Mouse (Mus musculus) CH12.LX (cell line): ENCODE measurements around the gene Arhgef33. TPM values are rescaled to one million over a fixed set of nuclear protein-coding genes. Genes with fewer than 3 reads are reported as not detected.

Source experiments
- DNase-seq: peaks from one replicate; pipeline ENCODE4 v3.0.0-alpha.2; 2013; ENCODE audit errors: extremely low read depth
- H3K27ac ChIP-seq: 2 replicates; pipeline ENCODE4 v1.5.1; 2012; ENCODE audit warnings: low read depth, mild to moderate bottlenecking, control low read depth, moderate library complexity; ENCODE audit not compliant: insufficient read depth
- H3K27me3 ChIP-seq: replicated peaks from 2 replicates; pipeline ENCODE3; 2012; ENCODE audit warnings: inconsistent platforms
- H3K36me3 ChIP-seq, 2 experiments: replicated peaks in 1 of 2; 2 replicates each; pipeline versions ENCODE3 to v1.6.1; 2012; ENCODE audit warnings: inconsistent platforms in 1 of 2, low read length in 1 of 2, mild to moderate bottlenecking in 1 of 2, mixed read lengths in 1 of 2, moderate library complexity in 1 of 2; ENCODE audit not compliant: control insufficient read depth in 1 of 2, insufficient read depth in 1 of 2
- H3K4me1 ChIP-seq, 2 experiments: 2 replicates each; pipeline ENCODE4 v1.6.1; 2012; ENCODE audit warnings: inconsistent platforms in 1 of 2, moderate library complexity in 1 of 2; ENCODE audit not compliant: insufficient read depth in 2 of 2, control insufficient read depth in 1 of 2
- H3K4me2 ChIP-seq: 2 replicates; pipeline ENCODE4 v1.6.1; 2012; ENCODE audit warnings: low read depth, mild to moderate bottlenecking, control low read depth; ENCODE audit not compliant: poor library complexity, insufficient read depth, severe bottlenecking
- H3K4me3 ChIP-seq, 3 experiments: fragments of 150-350 bp in 1 of 3; sonication (generic) in 1 of 3; replicated peaks in 1 of 3; 2 replicates each; pipeline versions ENCODE3 to v1.5.1; 2011 to 2012; ENCODE audit warnings: low read depth in 2 of 3, low read length in 2 of 3, mild to moderate bottlenecking in 2 of 3, moderate library complexity in 2 of 3, control low read depth in 1 of 3, improper control_type of control experiment in 1 of 3, inconsistent platforms in 1 of 3, mixed read lengths in 1 of 3; ENCODE audit not compliant: poor library complexity in 1 of 3
- H3K79me2 ChIP-seq: replicated peaks from 2 replicates; pipeline ENCODE4 v1.6.1; 2012; ENCODE audit warnings: mild to moderate bottlenecking, moderate library complexity; ENCODE audit not compliant: control insufficient read depth, poor library complexity, insufficient read depth, severe bottlenecking; ENCODE audit errors: extremely low read depth
- H3K9ac ChIP-seq: 2 replicates; pipeline ENCODE4 v1.6.1; 2012; ENCODE audit warnings: low read depth, mild to moderate bottlenecking, control low read depth, moderate library complexity; ENCODE audit not compliant: insufficient read depth
- H3K9me3 ChIP-seq: replicated peaks from 2 replicates; pipeline ENCODE3; 2012; ENCODE audit warnings: low read length, inconsistent platforms, mixed read lengths
- BHLHE40 ChIP-seq: IDR thresholded peaks from 2 replicates; pipeline ENCODE4 v1.6.1; 2011; ENCODE audit warnings: mild to moderate bottlenecking, low read depth, low read length, improper control_type of control experiment
- CTCF ChIP-seq, 2 experiments: IDR thresholded peaks in 1 of 2; conservative IDR thresholded peaks in 1 of 2; 2 replicates each; pipeline ENCODE4 v1.5.1; 2011 to 2012; ENCODE audit warnings: low read depth in 2 of 2, low read length in 2 of 2, improper control_type of control experiment in 1 of 2, inconsistent platforms in 1 of 2, mild to moderate bottlenecking in 1 of 2, moderate library complexity in 1 of 2
- EP300 ChIP-seq: IDR thresholded peaks from 2 replicates; pipeline ENCODE4 v1.6.1; 2011; ENCODE audit warnings: low read length, improper control_type of control experiment
- GABPA ChIP-seq: IDR thresholded peaks from 2 replicates; pipeline ENCODE4 v1.6.1; 2012; ENCODE audit warnings: low read depth, low read length, improper control_type of control experiment, inconsistent platforms; ENCODE audit not compliant: insufficient replicate concordance
- HCFC1 ChIP-seq: IDR thresholded peaks from 2 replicates; pipeline ENCODE4 v1.6.1; 2012; ENCODE audit warnings: low read depth, mild to moderate bottlenecking, inconsistent platforms, low read length, improper control_type of control experiment
- IRF4 ChIP-seq: IDR thresholded peaks from 2 replicates; pipeline ENCODE4 v1.6.1; 2014; ENCODE audit warnings: low read depth, mild to moderate bottlenecking, inconsistent platforms, low read length, improper control_type of control experiment
- JUND ChIP-seq: conservative IDR thresholded peaks from 2 replicates; pipeline ENCODE4 v1.6.1; 2011; ENCODE audit warnings: low read depth, low read length, improper control_type of control experiment
- MAZ ChIP-seq: IDR thresholded peaks from 2 replicates; pipeline ENCODE4 v1.6.1; 2012; ENCODE audit warnings: low read depth, mild to moderate bottlenecking, inconsistent platforms, low read length, improper control_type of control experiment, moderate library complexity
- MXI1 ChIP-seq: IDR thresholded peaks from 2 replicates; pipeline ENCODE4 v1.6.1; 2011; ENCODE audit warnings: mild to moderate bottlenecking, low read depth, low read length, improper control_type of control experiment
- MYC ChIP-seq: IDR thresholded peaks from 2 replicates; pipeline ENCODE4 v1.6.1; 2011; ENCODE audit warnings: low read depth, mild to moderate bottlenecking, improper control_type of control experiment, low read length
- POLR2A ChIP-seq: IDR thresholded peaks from 2 replicates; pipeline ENCODE4 v1.6.1; 2011; ENCODE audit warnings: low read depth, mild to moderate bottlenecking, improper control_type of control experiment, low read length
- RAD21 ChIP-seq: IDR thresholded peaks from 2 replicates; pipeline ENCODE4 v1.6.1; 2011; ENCODE audit warnings: low read depth, mild to moderate bottlenecking, low read length, improper control_type of control experiment, moderate library complexity
- SMC3 ChIP-seq: IDR thresholded peaks from 2 replicates; pipeline ENCODE4 v1.6.1; 2011; ENCODE audit warnings: low read depth, low read length, improper control_type of control experiment
- TBP ChIP-seq: conservative IDR thresholded peaks from 2 replicates; pipeline ENCODE4 v1.6.1; 2011; ENCODE audit warnings: low read depth, low read length, improper control_type of control experiment
- UBTF ChIP-seq: IDR thresholded peaks from 2 replicates; pipeline ENCODE4 v1.6.1; 2012; ENCODE audit warnings: low read depth, mild to moderate bottlenecking, inconsistent platforms, low read length, improper control_type of control experiment, moderate library complexity
- USF1 ChIP-seq: IDR thresholded peaks from 2 replicates; pipeline ENCODE4 v1.6.1; 2014; ENCODE audit warnings: low read depth, mild to moderate bottlenecking, inconsistent platforms, low read length, improper control_type of control experiment
- USF2 ChIP-seq: conservative IDR thresholded peaks from 2 replicates; pipeline ENCODE4 v1.6.1; 2011; ENCODE audit warnings: low read depth, low read length, improper control_type of control experiment
- ZC3H11A ChIP-seq: IDR thresholded peaks from 2 replicates; pipeline ENCODE4 v1.6.1; 2012; ENCODE audit warnings: low read depth, mild to moderate bottlenecking, inconsistent platforms, low read length, improper control_type of control experiment
- dilution Hi-C: fragments of 300-500 bp; cut with MboI; formaldehyde crosslinking; loops from 2 replicates; pipeline ENCODE4 v1.14.3; 2020; ENCODE audit warnings: low sequenced_read_pairs; ENCODE audit not compliant: extremely low pct_unique_long_range_greater_than_20kb, extremely low pct_ligation_motif_present
- in situ Hi-C: fragments of 300-500 bp; cut with MboI; formaldehyde crosslinking; loops from 3 replicates; pipeline ENCODE4 v1.14.3; 2019; ENCODE audit warnings: low sequenced_read_pairs, low pct_ligation_motif_present, low pct_unique_long_range_greater_than_20kb, mixed read lengths
- polyA plus RNA-seq: library from polyadenylated mRNA; unstranded; fragments of >175 nt; gene quantifications from 2 replicates; pipeline ENCODE4 v1.2.1, GENCODE M21; 2012; ENCODE audit warnings: low read depth; ENCODE audit not compliant: insufficient read length
- total RNA-seq, 2 experiments: library from RNA; depleted of rRNA; stranded (reverse); fragments of 300-350 nt in 1 of 2; fragments of >200 nt in 1 of 2; gene quantifications; 2 replicates each; pipeline ENCODE4 v1.2.3; 2012 to 2014

Gene Arhgef33
- total and polyA plus RNA-seq, 3 experiments: 0.55 TPM; not detected in 2

DNA sequence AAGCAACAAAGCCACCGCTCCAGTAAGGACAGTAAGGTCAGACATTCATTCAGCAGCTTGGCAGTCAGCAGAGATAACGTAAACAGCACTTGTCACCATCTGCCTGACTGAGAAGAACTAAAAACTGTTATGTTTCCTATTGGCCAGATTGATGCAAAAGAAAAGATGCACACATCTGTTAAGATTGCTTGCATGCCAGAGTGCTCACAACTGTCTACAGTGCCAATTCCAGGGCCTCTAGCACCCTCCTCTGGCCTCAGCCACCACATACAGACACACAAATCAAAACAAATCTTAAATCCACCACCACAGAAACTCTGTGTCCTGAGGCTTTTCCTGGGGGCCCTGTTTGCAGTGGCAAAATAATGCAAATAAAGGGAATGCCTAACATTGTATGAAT lies 25.2 kb downstream of the Arhgef33 start:
- dilution Hi-C loops (no loop called here), in situ Hi-C loops (no loop called here)
- peak; percentile 42 for DNase-seq
- H3K4me1 ChIP-seq: peaks cover 0 to 5% of the 10 kb centered on the region in 2 experiments; a peak in 2 of 4 replicates
- no peaks in the 10 kb centered on the region for H3K36me3 ChIP-seq
- H3K9me3 ChIP-seq: no peaks in the 10 kb centered on the region
- H3K4me3 ChIP-seq: no peak overlapping the region
- H3K4me2 ChIP-seq: no peak overlapping the region
- H3K27me3 ChIP-seq: peaks cover 1% of the 10 kb centered on the region
- H3K27ac ChIP-seq: no peak overlapping the region
- H3K9ac ChIP-seq: no peak overlapping the region
- no peaks in the 10 kb centered on the region for H3K79me2 ChIP-seq
- peak; percentile 3; the same call in 1 of the 2 replicates for TF ChIP-seq ZC3H11A
- no peak for TF ChIP-seq UBTF
- TF ChIP-seq SMC3: peak; percentile 83
- no peak for TF ChIP-seq USF2
- TF ChIP-seq BHLHE40: no peak
- peak; percentile 32 to 85; a peak in 3 of 4 replicates for TF ChIP-seq CTCF (conservative IDR thresholded peaks at IDR 0.05 in 1 of 2, IDR thresholded peaks at IDR 0.05 in 1 of 2; ENCODE audit: low read depth in 2 of 2, low read length in 2 of 2)
- TF ChIP-seq RAD21: peak; percentile 89
- TF ChIP-seq TBP: 0 out of 2 replicates have a peak, but pooled peaks have one; percentile 35
- no peak for TF ChIP-seq GABPA

DNA sequence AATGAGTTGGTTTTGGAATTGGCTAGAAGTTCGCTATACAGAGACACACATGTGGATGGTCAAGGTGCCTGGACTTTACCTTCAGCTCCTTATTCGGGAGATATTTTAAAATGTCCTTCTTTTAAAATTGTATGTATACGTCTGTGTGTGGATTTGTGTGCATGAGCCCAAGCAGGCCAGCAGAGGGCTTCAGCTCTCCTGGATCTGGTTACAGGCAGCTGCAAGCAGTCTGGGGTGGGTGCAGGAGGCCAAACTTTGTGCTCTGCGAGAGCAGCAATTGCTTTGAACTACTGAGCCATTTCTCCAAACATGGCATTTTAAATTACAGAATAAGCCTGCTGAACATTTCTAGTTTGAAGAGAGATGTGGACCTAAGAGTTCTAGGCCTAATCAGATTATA lies 38.1 kb downstream of the Arhgef33 start:
- in situ Hi-C loops (no loop called here), dilution Hi-C loops (no loop called here)
- no peaks in the 10 kb centered on the region for H3K36me3 ChIP-seq
- H3K27ac ChIP-seq: no peak overlapping the region
- no peak overlapping the region for H3K4me2 ChIP-seq
- no peaks in the 10 kb centered on the region for H3K9me3 ChIP-seq
- H3K4me3 ChIP-seq: no peak overlapping the region
- TF ChIP-seq POLR2A (no peak), MAZ (no peak), RAD21 (peak; percentile 46), IRF4 (no peak), USF2 (no peak), SMC3 (peak; percentile 65), CTCF (conservative IDR thresholded peaks at IDR 0.05 in 1 of 2, IDR thresholded peaks at IDR 0.05 in 1 of 2; ENCODE audit: low read depth in 2 of 2, low read length in 2 of 2) (peak in 1 of 2 experiments; percentile 59; a peak in 2 of 4 replicates)
- H3K9ac ChIP-seq: no peak overlapping the region
- no peaks in the 10 kb centered on the region for H3K27me3 ChIP-seq
- no peaks in the 10 kb centered on the region for H3K4me1 ChIP-seq
- no peaks in the 10 kb centered on the region for H3K79me2 ChIP-seq
- peak; percentile 13 for DNase-seq

DNA sequence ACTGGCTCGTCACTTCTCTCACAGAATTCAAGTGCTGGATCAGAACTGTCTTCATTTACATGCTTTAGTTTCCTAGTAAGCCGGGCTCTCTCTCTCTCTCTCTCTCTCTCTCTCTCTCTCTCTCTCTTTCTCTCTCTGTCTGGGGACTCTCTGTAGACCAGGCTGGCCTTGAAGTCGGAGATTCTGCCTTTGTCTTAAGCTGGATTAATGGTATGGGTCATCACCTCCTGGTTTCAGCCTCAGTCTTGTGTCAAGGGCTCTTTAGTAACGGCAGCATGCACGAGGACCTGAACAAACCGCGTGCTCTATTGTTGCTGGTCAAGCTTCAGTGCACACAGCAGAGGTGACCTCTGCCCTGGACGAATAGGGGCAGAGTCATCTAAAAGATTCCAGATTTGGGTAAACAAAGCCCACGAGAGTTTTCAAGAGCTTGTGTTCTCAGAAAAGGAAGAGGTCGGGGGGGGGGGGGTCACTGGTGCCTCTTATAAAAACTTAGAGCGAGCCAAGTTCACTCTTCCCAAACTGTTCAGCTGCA lies 39.5 kb downstream of the Arhgef33 start:
- dilution Hi-C loops (no loop called here), in situ Hi-C loops (no loop called here)
- Histone ChIP-seq H3K4me1 (no peaks in the 10 kb centered on the region), H3K4me3 (no peak overlapping the region), H3K27ac (no peak overlapping the region), H3K9ac (no peak overlapping the region), H3K36me3 (no peaks in the 10 kb centered on the region), H3K4me2 (no peak overlapping the region), H3K79me2 (no peaks in the 10 kb centered on the region), H3K27me3 (no peaks in the 10 kb centered on the region), H3K9me3 (no peaks in the 10 kb centered on the region)
- no peak for DNase-seq
- TF ChIP-seq MXI1 (no peak), SMC3 (no peak), USF2 (no peak), USF1 (no peak), GABPA (no peak), CTCF (conservative IDR thresholded peaks at IDR 0.05 in 1 of 2, IDR thresholded peaks at IDR 0.05 in 1 of 2; ENCODE audit: low read depth in 2 of 2, low read length in 2 of 2) (no peak), JUND (no peak), HCFC1 (no peak), EP300 (no peak), MYC (no peak), POLR2A (no peak)
- TF ChIP-seq, all 38 proteins: peak for 0
